Mouse (Mus musculus): ENCODE results near the gene Zfp661. TPM values are rescaled to one million over a fixed set of nuclear protein-coding genes. Genes with fewer than 3 reads are reported as not detected.
A peak's percentile ranks its signal among the peaks of the same experiment; 100 is the strongest.
"Not testable (repeated sequence)": the region's sequence is repeated elsewhere in the genome, so short reads cannot be mapped to it uniquely, and the experiment has no call there.

Gene Zfp661
- polyA plus RNA-seq, 1 experiment from 2014 or later, result 2.7 TPM

- H3K4me1 ChIP-seq (ENCODE audit: control insufficient read depth, insufficient read depth, low read length), result no peaks in the 10 kb centered on the region
- H3K4me2 ChIP-seq (ENCODE audit: low read depth, low read length), result no peak overlapping the region
- WGBS, result 96% methylated on average over 4 of the region's 4 CpGs
Measured at GRCm38 (mm10) chr2:127612288-127612687, 25.4 kb upstream of the Zfp661 start.

GRCm38 (mm10) chr2:127611386-127611785 is 24.5 kb upstream of the Zfp661 start:
- Histone ChIP-seq H3K9ac (ENCODE audit: low read depth, low read length) (no peak overlapping the region), H3K4me1 (ENCODE audit: control insufficient read depth, insufficient read depth, low read length) (no peaks in the 10 kb centered on the region), H3K27ac (ENCODE audit: low read length) (no peak overlapping the region), H3K27me3 (replicated peaks; ENCODE audit: control insufficient read depth, insufficient read depth, low read length) (no peaks in the 10 kb centered on the region), H3K36me3 (ENCODE audit: control insufficient read depth, insufficient read depth, low read length) (no peaks in the 10 kb centered on the region), H3K9me3 (ENCODE audit: control insufficient read depth, low read length) (no peaks in the 10 kb centered on the region), H3K4me3 (ENCODE audit: low read length) (no peak overlapping the region), H3K4me2 (ENCODE audit: low read depth, low read length) (no peak overlapping the region)
- no peak for ATAC-seq
- WGBS, result 59% methylated on average over 4 of the region's 4 CpGs

More at GRCm38 (mm10) chr2:127612288-127612687, 25.4 kb upstream of the Zfp661 start:
- H3K36me3 ChIP-seq (ENCODE audit: control insufficient read depth, insufficient read depth, low read length), result no peaks in the 10 kb centered on the region
- H3K4me3 ChIP-seq (ENCODE audit: low read length), result no peak overlapping the region
- H3K27me3 ChIP-seq (replicated peaks; ENCODE audit: control insufficient read depth, insufficient read depth, low read length), result no peaks in the 10 kb centered on the region
- no peak for ATAC-seq
- H3K9me3 ChIP-seq (ENCODE audit: control insufficient read depth, low read length), result no peaks in the 10 kb centered on the region
- no peak overlapping the region for H3K9ac ChIP-seq (ENCODE audit: low read depth, low read length)
- no peak overlapping the region for H3K27ac ChIP-seq (ENCODE audit: low read length)

- H3K27ac ChIP-seq (ENCODE audit: low read length), result no peak overlapping the region
Measured at GRCm38 (mm10) chr2:127608986-127609385, 22.1 kb upstream of the Zfp661 start.

GRCm38 (mm10) chr2:127608234-127608633 is 21.3 kb upstream of the Zfp661 start:
- Histone ChIP-seq H3K36me3 (ENCODE audit: control insufficient read depth, insufficient read depth, low read length) (peaks cover 7% of the 10 kb centered on the region), H3K9me3 (ENCODE audit: control insufficient read depth, low read length) (no peaks in the 10 kb centered on the region), H3K27me3 (replicated peaks; ENCODE audit: control insufficient read depth, insufficient read depth, low read length) (no peaks in the 10 kb centered on the region), H3K4me1 (ENCODE audit: control insufficient read depth, insufficient read depth, low read length) (no peaks in the 10 kb centered on the region), H3K9ac (ENCODE audit: low read depth, low read length) (no peak overlapping the region), H3K4me2 (ENCODE audit: low read depth, low read length) (no peak overlapping the region), H3K4me3 (ENCODE audit: low read length) (no peak overlapping the region), H3K27ac (ENCODE audit: low read length) (no peak overlapping the region)
- WGBS, result 40% methylated on average over 3 of the region's 3 CpGs
- 0 out of 2 replicates have a peak, but pooled peaks have one; percentile 26 for ATAC-seq

More at GRCm38 (mm10) chr2:127608986-127609385, 22.1 kb upstream of the Zfp661 start:
- WGBS, result 16% methylated on average over 5 of the region's 5 CpGs
- H3K9me3 ChIP-seq (ENCODE audit: control insufficient read depth, low read length), result no peaks in the 10 kb centered on the region
- H3K4me1 ChIP-seq (ENCODE audit: control insufficient read depth, insufficient read depth, low read length), result no peaks in the 10 kb centered on the region
- H3K9ac ChIP-seq (ENCODE audit: low read depth, low read length), result no peak overlapping the region
- peaks cover 7% of the 10 kb centered on the region for H3K36me3 ChIP-seq (ENCODE audit: control insufficient read depth, insufficient read depth, low read length)
- H3K4me2 ChIP-seq (ENCODE audit: low read depth, low read length), result no peak overlapping the region
- H3K4me3 ChIP-seq (ENCODE audit: low read length), result no peak overlapping the region
- ATAC-seq, result no peak
- H3K27me3 ChIP-seq (replicated peaks; ENCODE audit: control insufficient read depth, insufficient read depth, low read length), result no peaks in the 10 kb centered on the region

- Histone ChIP-seq H3K9me3 (ENCODE audit: control insufficient read depth, low read length) (no peaks in the 10 kb centered on the region), H3K27ac (ENCODE audit: low read length) (no peak overlapping the region), H3K4me2 (ENCODE audit: low read depth, low read length) (no peak overlapping the region), H3K27me3 (replicated peaks; ENCODE audit: control insufficient read depth, insufficient read depth, low read length) (no peaks in the 10 kb centered on the region), H3K4me3 (ENCODE audit: low read length) (no peak overlapping the region), H3K9ac (ENCODE audit: low read depth, low read length) (no peak overlapping the region), H3K4me1 (ENCODE audit: control insufficient read depth, insufficient read depth, low read length) (no peaks in the 10 kb centered on the region), H3K36me3 (ENCODE audit: control insufficient read depth, insufficient read depth, low read length) (peaks cover 7% of the 10 kb centered on the region)
- no peak for ATAC-seq
- WGBS, result 89% methylated on average over 3 of the region's 3 CpGs
Measured at GRCm38 (mm10) chr2:127605203-127605602, 18.3 kb upstream of the Zfp661 start.

GRCm38 (mm10) chr2:127603383-127603782 is 16.5 kb upstream of the Zfp661 start:
- H3K36me3 ChIP-seq (ENCODE audit: control insufficient read depth, insufficient read depth, low read length); H3K4me2 ChIP-seq (ENCODE audit: low read depth, low read length); H3K27me3 ChIP-seq (replicated peaks; ENCODE audit: control insufficient read depth, insufficient read depth, low read length); H3K9ac ChIP-seq (ENCODE audit: low read depth, low read length); H3K27ac ChIP-seq (ENCODE audit: low read length); H3K9me3 ChIP-seq (ENCODE audit: control insufficient read depth, low read length); ATAC-seq; H3K4me3 ChIP-seq (ENCODE audit: low read length); H3K4me1 ChIP-seq (ENCODE audit: control insufficient read depth, insufficient read depth, low read length): not testable (repeated sequence)
- WGBS, result 93% methylated on average over 5 of the region's 8 CpGs

GRCm38 (mm10) chr2:127590840-127591239 is 3.9 kb upstream of the Zfp661 start:
- Histone ChIP-seq H3K9me3 (ENCODE audit: control insufficient read depth, low read length) (no peaks in the 10 kb centered on the region), H3K36me3 (ENCODE audit: control insufficient read depth, insufficient read depth, low read length) (peaks cover 3% of the 10 kb centered on the region; the same call in 1 of the 2 replicates), H3K9ac (ENCODE audit: low read depth, low read length) (no peak overlapping the region), H3K4me1 (ENCODE audit: control insufficient read depth, insufficient read depth, low read length) (peaks cover 19% of the 10 kb centered on the region), H3K4me2 (ENCODE audit: low read depth, low read length) (no peak overlapping the region), H3K27me3 (replicated peaks; ENCODE audit: control insufficient read depth, insufficient read depth, low read length) (no peaks in the 10 kb centered on the region), H3K4me3 (ENCODE audit: low read length) (no peak overlapping the region), H3K27ac (ENCODE audit: low read length) (no peak overlapping the region)
- ATAC-seq, result no peak
- 78% methylated on average over 4 of the region's 4 CpGs for WGBS

GRCm38 (mm10) chr2:127590204-127590603 is 3.3 kb upstream of the Zfp661 start:
- Histone ChIP-seq H3K27me3 (replicated peaks; ENCODE audit: control insufficient read depth, insufficient read depth, low read length) (no peaks in the 10 kb centered on the region), H3K4me3 (ENCODE audit: low read length) (no peak overlapping the region), H3K4me2 (ENCODE audit: low read depth, low read length) (no peak overlapping the region), H3K27ac (ENCODE audit: low read length) (no peak overlapping the region), H3K36me3 (ENCODE audit: control insufficient read depth, insufficient read depth, low read length) (no peaks in the 10 kb centered on the region), H3K9me3 (ENCODE audit: control insufficient read depth, low read length) (no peaks in the 10 kb centered on the region), H3K4me1 (ENCODE audit: control insufficient read depth, insufficient read depth, low read length) (peaks cover 19% of the 10 kb centered on the region), H3K9ac (ENCODE audit: low read depth, low read length) (no peak overlapping the region)
- 69% methylated on average over 15 of the region's 15 CpGs for WGBS
- ATAC-seq, result no peak

- Histone ChIP-seq H3K36me3 (ENCODE audit: control insufficient read depth, insufficient read depth, low read length) (no peaks in the 10 kb centered on the region), H3K4me1 (ENCODE audit: control insufficient read depth, insufficient read depth, low read length) (peaks cover 21% of the 10 kb centered on the region), H3K27ac (ENCODE audit: low read length) (no peak overlapping the region), H3K9me3 (ENCODE audit: control insufficient read depth, low read length) (no peaks in the 10 kb centered on the region), H3K4me3 (ENCODE audit: low read length) (no peak overlapping the region), H3K9ac (ENCODE audit: low read depth, low read length) (no peak overlapping the region), H3K27me3 (replicated peaks; ENCODE audit: control insufficient read depth, insufficient read depth, low read length) (no peaks in the 10 kb centered on the region), H3K4me2 (ENCODE audit: low read depth, low read length) (no peak overlapping the region)
- whole genome bisulfite sequencing, result 91% methylated on average over 9 of the region's 9 CpGs
- no peak for ATAC-seq
Measured at GRCm38 (mm10) chr2:127588897-127589296, 2.0 kb upstream of the Zfp661 start.

- peak overlapping the region; percentile 70 for H3K4me3 ChIP-seq (ENCODE audit: low read length)
- peak overlapping the region; percentile 89 for H3K27ac ChIP-seq (ENCODE audit: low read length)
- peak overlapping the region; percentile 55 for H3K4me2 ChIP-seq (ENCODE audit: low read depth, low read length)
- H3K9me3 ChIP-seq (ENCODE audit: control insufficient read depth, low read length), result no peaks in the 10 kb centered on the region
- under 1% methylated on average over 22 of the region's 22 CpGs for WGBS
- H3K4me1 ChIP-seq (ENCODE audit: control insufficient read depth, insufficient read depth, low read length), result peaks cover 24% of the 10 kb centered on the region
- peak; percentile 39 for ATAC-seq
- H3K9ac ChIP-seq (ENCODE audit: low read depth, low read length), result peak overlapping the region; percentile 85
- H3K36me3 ChIP-seq (ENCODE audit: control insufficient read depth, insufficient read depth, low read length), result no peaks in the 10 kb centered on the region
- no peaks in the 10 kb centered on the region for H3K27me3 ChIP-seq (replicated peaks; ENCODE audit: control insufficient read depth, insufficient read depth, low read length)
Measured at GRCm38 (mm10) chr2:127587514-127587844, 585 bp upstream of the Zfp661 start.
